Mouse (Mus musculus) megakaryocyte, adult 5-6 weeks (primary cell): ENCODE measurements around the gene Zbed5. TPM values are rescaled to one million over a fixed set of nuclear protein-coding genes. Genes with fewer than 3 reads are reported as not detected.

ENCODE experiments used
- ATAC-seq: 2 replicates; pipeline ENCODE4 v1.8.0; 2016; ENCODE audit warnings: mild to moderate bottlenecking, inconsistent platforms; ENCODE audit not compliant: poor library complexity, severe bottlenecking
- total RNA-seq, 2 experiments: library from RNA; stranded (forward) in 1 of 2; stranded (reverse) in 1 of 2; fragments of 153-499, 151-499 nt in 1 of 2; fragments of 221-1000, 200-1000 nt in 1 of 2; gene quantifications; 2 replicates each; pipeline versions ENCODE4 v1.2.3 to v1.2.4; 2015 to 2017

Gene Zbed5
- total RNA-seq, 2 experiments from 2014 or later = not detected

DNA sequence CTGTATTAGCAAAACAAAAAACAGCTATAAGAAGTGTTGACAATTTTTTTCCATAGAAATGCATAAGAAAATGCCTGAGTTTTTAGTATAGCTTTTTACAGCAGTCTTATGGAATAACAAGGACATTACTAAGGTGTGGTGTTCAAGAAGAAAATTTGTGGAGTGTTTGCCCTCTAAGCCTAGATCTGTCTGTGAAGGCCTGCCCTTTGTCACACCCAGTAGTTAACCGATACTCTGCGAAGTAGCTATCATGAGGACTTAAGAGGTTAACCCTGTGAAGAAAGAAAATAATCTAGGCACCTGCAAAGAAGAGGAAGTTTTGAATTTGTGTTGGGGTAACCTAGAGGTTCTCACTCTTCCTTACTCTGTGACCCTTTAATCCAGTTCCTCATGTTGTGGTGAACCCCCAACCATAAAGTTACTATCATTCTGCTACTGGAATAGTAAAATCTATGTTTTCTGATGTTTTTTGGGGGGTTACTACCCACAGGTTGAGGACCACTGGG, 52.1 kb downstream of the Zbed5 start:
- peak; percentile 40; the same call in 1 of the 2 replicates for ATAC-seq

DNA sequence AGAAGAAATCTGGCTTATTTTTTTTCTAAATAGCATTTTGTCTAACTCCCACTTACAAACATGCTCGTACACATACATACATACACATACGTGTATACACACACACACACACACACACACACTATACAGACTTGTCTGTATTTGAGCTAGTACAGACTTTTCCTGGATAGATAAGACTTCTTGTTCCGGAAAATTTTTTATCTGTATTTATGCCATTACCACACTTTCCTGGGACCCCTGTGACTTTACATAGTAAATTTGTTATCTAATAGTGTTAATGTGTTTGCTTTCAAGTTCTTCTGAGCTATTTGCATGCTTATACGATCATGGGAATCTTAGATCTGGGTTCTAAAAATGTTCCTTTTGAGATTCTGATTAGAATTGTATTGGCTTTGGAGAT, 56.6 kb downstream of the Zbed5 start:
- no peak for ATAC-seq

Other genes with a start within 250 kb of the Zbed5 start
- 1.7 and 2.0 TPM in 2 replicates for gene Zfp11, start 225.6 kb upstream of the Zbed5 start, total RNA-seq (2015)
- gene Zfp11, start 225.6 kb upstream of the Zbed5 start, total RNA-seq (2017) = 1.5 and 1.6 TPM in 2 replicates
- gene Sept14, start 187.2 kb upstream of the Zbed5 start, total RNA-seq (2015) = not detected in 2 replicates
- gene Sept14, start 187.2 kb upstream of the Zbed5 start, total RNA-seq (2017) = not detected in 2 replicates
- 106 and 130 TPM in 2 replicates for gene Mrps17, start 180.2 kb upstream of the Zbed5 start, total RNA-seq (2015)
- 52.3 and 78.1 TPM in 2 replicates for gene Mrps17, start 180.2 kb upstream of the Zbed5 start, total RNA-seq (2017)
- 26.3 and 29.6 TPM in 2 replicates for gene Nipsnap2, start 170.7 kb upstream of the Zbed5 start, total RNA-seq (2015)
- gene Nipsnap2, start 170.7 kb upstream of the Zbed5 start, total RNA-seq (2017) = 26.5 and 29.3 TPM in 2 replicates
- 8.8 and 11.1 TPM in 2 replicates for gene Psph, start 108.3 kb upstream of the Zbed5 start, total RNA-seq (2015)
- 9.8 and 10.3 TPM in 2 replicates for gene Psph, start 108.3 kb upstream of the Zbed5 start, total RNA-seq (2017)
- 3.7 TPM in 2 replicates for gene Sumf2, start 48.7 kb upstream of the Zbed5 start, total RNA-seq (2015)
- gene Sumf2, start 48.7 kb upstream of the Zbed5 start, total RNA-seq (2017) = 13.5 and 18.7 TPM in 2 replicates
- gene Chchd2, start 8.3 kb upstream of the Zbed5 start, total RNA-seq (2015) = 261 and 270 TPM in 2 replicates
- 123 and 132 TPM in 2 replicates for gene Chchd2, start 8.3 kb upstream of the Zbed5 start, total RNA-seq (2017)
- not detected in 2 replicates for gene Phkg1, start 2.8 kb downstream of the Zbed5 start, total RNA-seq (2015)
- gene Phkg1, start 2.8 kb downstream of the Zbed5 start, total RNA-seq (2017) = 0.41 TPM in 1 of 2 replicates, not detected in the other
- 0.71 and 2.9 TPM in 2 replicates for gene Nupr1l, start 12.8 kb downstream of the Zbed5 start, total RNA-seq (2015)
- 0.66 and 2.1 TPM in 2 replicates for gene Nupr1l, start 12.8 kb downstream of the Zbed5 start, total RNA-seq (2017)
- 34.7 and 39.4 TPM in 2 replicates for gene Vkorc1l1, start 46.2 kb downstream of the Zbed5 start, total RNA-seq (2015)
- 17.9 and 18.6 TPM in 2 replicates for gene Vkorc1l1, start 46.2 kb downstream of the Zbed5 start, total RNA-seq (2017)
- gene Gusb, start 107.3 kb downstream of the Zbed5 start, total RNA-seq (2015) = 101 and 111 TPM in 2 replicates
- 63.9 and 70.8 TPM in 2 replicates for gene Gusb, start 107.3 kb downstream of the Zbed5 start, total RNA-seq (2017)
- 20.2 and 29.5 TPM in 2 replicates for gene Asl, start 133.5 kb downstream of the Zbed5 start, total RNA-seq (2015)
- gene Asl, start 133.5 kb downstream of the Zbed5 start, total RNA-seq (2017) = 21.3 and 25.7 TPM in 2 replicates
- 49.4 and 54.0 TPM in 2 replicates for gene Crcp, start 133.6 kb downstream of the Zbed5 start, total RNA-seq (2015)
- 48.3 and 53.8 TPM in 2 replicates for gene Crcp, start 133.6 kb downstream of the Zbed5 start, total RNA-seq (2017)
- 14.9 and 18.5 TPM in 2 replicates for gene Tpst1, start 177.6 kb downstream of the Zbed5 start, total RNA-seq (2015)
- gene Tpst1, start 177.6 kb downstream of the Zbed5 start, total RNA-seq (2017) = 8.2 and 12.4 TPM in 2 replicates
- 1.0 and 1.4 TPM in 2 replicates for gene Kctd7, start 249.1 kb downstream of the Zbed5 start, total RNA-seq (2015)
- gene Kctd7, start 249.1 kb downstream of the Zbed5 start, total RNA-seq (2017) = 2.2 and 8.9 TPM in 2 replicates